Mouse (Mus musculus): ENCODE results near the gene Spg20. TPM values are rescaled to one million over a fixed set of nuclear protein-coding genes. Genes with fewer than 3 reads are reported as not detected.

Spg20 gene
- total and polyA plus RNA-seq, 3 experiments: 18.5 to 23.3 TPM; not detected in 1

GRCm38 (mm10) chr3:55074576-55075293 lies 37.2 kb upstream of the Spg20 start:
- Histone ChIP-seq H3K79me2 (ENCODE audit: control insufficient read depth, insufficient read depth, low read length, poor library complexity) (no peaks in the 10 kb centered on the region), H3K4me3 (ENCODE audit: control insufficient read depth in 1 of 2, insufficient read depth in 1 of 2, low read depth in 2 of 2, low read length in 2 of 2) (no peak overlapping the region), H3K36me3 (ENCODE audit: control insufficient read depth in 1 of 2, insufficient read depth in 2 of 2, low read length in 2 of 2) (no peaks in the 10 kb centered on the region), H3K9me3 (replicated peaks; ENCODE audit: insufficient read depth, low read length) (no peaks in the 10 kb centered on the region), H3K27ac (ENCODE audit: control insufficient read depth, low read depth, low read length) (no peak overlapping the region), H3K27me3 (ENCODE audit: control insufficient read depth in 1 of 2, insufficient read depth in 2 of 2, low read length in 2 of 2) (no peaks in the 10 kb centered on the region; a peak in 2 of 4 replicates), H3K4me1 (ENCODE audit: control insufficient read depth in 1 of 2, insufficient read depth in 2 of 2, low read length in 2 of 2) (no peaks in the 10 kb centered on the region), H3K9ac (ENCODE audit: control insufficient read depth, low read depth, low read length, poor library complexity, severe bottlenecking) (no peak overlapping the region)
- DNase-seq (ENCODE audit: low read depth, low spot score): no peak
- TF ChIP-seq ZC3H11A (IDR thresholded peaks at IDR 0.05; ENCODE audit: low read depth, low read length) (no peak), MYB (IDR thresholded peaks at IDR 0.05; ENCODE audit: low read depth, low read length) (no peak)

GRCm38 (mm10) chr3:55075294-55075648 lies 36.6 kb upstream of the Spg20 start:
- no peak overlapping the region for H3K4me3 ChIP-seq (ENCODE audit: control insufficient read depth in 1 of 2, insufficient read depth in 1 of 2, low read depth in 2 of 2, low read length in 2 of 2)
- TF ChIP-seq CTCF (IDR thresholded peaks at IDR 0.05 in 2 of 3, conservative IDR thresholded peaks at IDR 0.05 in 1 of 3; ENCODE audit: control insufficient read depth in 1 of 3, insufficient read depth in 1 of 3, low read depth in 2 of 3, low read length in 3 of 3, poor library complexity in 1 of 3, severe bottlenecking in 1 of 3) (no peak), E2F4 (IDR thresholded peaks at IDR 0.05; ENCODE audit: borderline replicate concordance, low read depth, low read length) (no peak), MXI1 (IDR thresholded peaks at IDR 0.05; ENCODE audit: low read depth, low read length) (no peak), BHLHE40 (IDR thresholded peaks at IDR 0.05; ENCODE audit: borderline replicate concordance, low read depth, low read length) (no peak), JUND (IDR thresholded peaks at IDR 0.05; ENCODE audit: low read depth, low read length) (no peak), NELFE (IDR thresholded peaks at IDR 0.05; ENCODE audit: low read depth, low read length) (no peak), SMC3 (IDR thresholded peaks at IDR 0.05; ENCODE audit: low read depth, low read length) (no peak), MEF2A (IDR thresholded peaks at IDR 0.05; ENCODE audit: extremely low read depth, insufficient replicate concordance, low read depth, low read length, poor library complexity, severe bottlenecking) (no peak), NRF1 (IDR thresholded peaks at IDR 0.05; ENCODE audit: insufficient read depth, low read depth, low read length, poor library complexity, severe bottlenecking) (no peak), RAD21 (IDR thresholded peaks at IDR 0.05; ENCODE audit: low read depth, low read length) (no peak), ETS1 (IDR thresholded peaks at IDR 0.05; ENCODE audit: low read depth, low read length) (no peak)
- DNase-seq (ENCODE audit: low read depth, low spot score): no peak
- no peaks in the 10 kb centered on the region for H3K4me1 ChIP-seq (ENCODE audit: control insufficient read depth in 1 of 2, insufficient read depth in 2 of 2, low read length in 2 of 2)
- no peaks in the 10 kb centered on the region for H3K9me3 ChIP-seq (replicated peaks; ENCODE audit: insufficient read depth, low read length)
- no peaks in the 10 kb centered on the region; a peak in 2 of 4 replicates for H3K27me3 ChIP-seq (ENCODE audit: control insufficient read depth in 1 of 2, insufficient read depth in 2 of 2, low read length in 2 of 2)
- H3K27ac ChIP-seq (ENCODE audit: control insufficient read depth, low read depth, low read length): no peak overlapping the region
- H3K9ac ChIP-seq (ENCODE audit: control insufficient read depth, low read depth, low read length, poor library complexity, severe bottlenecking): no peak overlapping the region
- H3K79me2 ChIP-seq (ENCODE audit: control insufficient read depth, insufficient read depth, low read length, poor library complexity): no peaks in the 10 kb centered on the region
- no peaks in the 10 kb centered on the region for H3K36me3 ChIP-seq (ENCODE audit: control insufficient read depth in 1 of 2, insufficient read depth in 2 of 2, low read length in 2 of 2)

DNA sequence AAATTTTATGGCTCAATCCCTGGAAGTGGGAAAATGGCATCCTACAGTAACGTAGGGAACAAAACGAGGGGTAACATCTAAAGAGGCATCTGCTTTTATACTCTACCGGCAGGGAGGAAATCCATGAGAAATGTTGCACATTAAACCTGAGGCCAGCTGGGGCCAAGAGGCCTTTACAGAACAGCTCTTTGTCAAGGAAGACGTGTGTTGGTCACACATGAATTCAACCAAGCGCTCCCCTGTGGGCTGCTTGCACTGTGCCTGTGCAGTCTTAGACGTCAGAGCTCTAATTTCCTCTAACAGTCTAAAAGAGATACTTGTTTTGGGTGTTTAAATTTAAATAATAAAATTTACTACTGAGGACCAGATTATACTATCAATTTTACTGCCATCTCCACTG lies 33.7 kb upstream of the Spg20 start:
- Histone ChIP-seq H3K79me2 (ENCODE audit: control insufficient read depth, insufficient read depth, low read length, poor library complexity) (no peaks in the 10 kb centered on the region), H3K4me1 (ENCODE audit: control insufficient read depth in 1 of 2, insufficient read depth in 2 of 2, low read length in 2 of 2) (no peaks in the 10 kb centered on the region), H3K9me3 (replicated peaks; ENCODE audit: insufficient read depth, low read length) (no peaks in the 10 kb centered on the region), H3K27me3 (ENCODE audit: control insufficient read depth in 1 of 2, insufficient read depth in 2 of 2, low read length in 2 of 2) (no peaks in the 10 kb centered on the region; a peak in 2 of 4 replicates), H3K9ac (ENCODE audit: control insufficient read depth, low read depth, low read length, poor library complexity, severe bottlenecking) (no peak overlapping the region), H3K4me3 (ENCODE audit: control insufficient read depth in 1 of 2, insufficient read depth in 1 of 2, low read depth in 2 of 2, low read length in 2 of 2) (no peak overlapping the region), H3K27ac (ENCODE audit: control insufficient read depth, low read depth, low read length) (no peak overlapping the region), H3K36me3 (ENCODE audit: control insufficient read depth in 1 of 2, insufficient read depth in 2 of 2, low read length in 2 of 2) (no peaks in the 10 kb centered on the region)
- TF ChIP-seq MYB (IDR thresholded peaks at IDR 0.05; ENCODE audit: low read depth, low read length) (no peak), MAX (IDR thresholded peaks at IDR 0.05; ENCODE audit: low read length) (no peak), JUND (IDR thresholded peaks at IDR 0.05; ENCODE audit: low read depth, low read length) (no peak), UBTF (IDR thresholded peaks at IDR 0.05; ENCODE audit: borderline replicate concordance, insufficient read depth, low read depth, low read length) (no peak), SIN3A (IDR thresholded peaks at IDR 0.05; ENCODE audit: low read length) (no peak), TBP (IDR thresholded peaks at IDR 0.05; ENCODE audit: low read depth, low read length) (no peak), NRF1 (IDR thresholded peaks at IDR 0.05; ENCODE audit: insufficient read depth, low read depth, low read length, poor library complexity, severe bottlenecking) (no peak), CHD2 (IDR thresholded peaks at IDR 0.05; ENCODE audit: low read length) (no peak)
- no peak for DNase-seq (ENCODE audit: low read depth, low spot score)
